Comparison of ENCODE assay signal across 7 mouse cellular contexts in genomic region chr15:99370259-99370691, GRCm38 (mm10). TPM values are rescaled to one million over a fixed set of nuclear protein-coding genes. Genes with fewer than 3 reads are reported as not detected.
A peak's percentile ranks its signal among the peaks of the same experiment; 100 is the strongest.
DNase-seq lines count a peak whose midpoint lies in the region; ATAC-seq and TF ChIP-seq lines count a peak whose summit lies in the region.

TSS of gene Fmnl3 (minus strand) at chr15:99370482.

- under 1% methylated on average over 48 of the region's 48 CpGs for WGBS in embryonic facial prominence, embryonic 13.5 days
- WGBS in limb, embryonic 11.5 days: under 1% methylated on average over 30 of the region's 48 CpGs
- under 1% methylated on average over 48 of the region's 48 CpGs for WGBS in midbrain, embryonic 13.5 days
- WGBS in small intestine, adult 2 months: 2% methylated on average over 48 of the region's 48 CpGs

- peak; percentile 54 for TF ChIP-seq POLR2A in small intestine, adult 2 months (IDR thresholded peaks at IDR 0.05; ENCODE audit: low read depth, low read length)

- H3K4me1 ChIP-seq in embryonic facial prominence, embryonic 13.5 days: peaks cover 16% of the 10 kb centered on the region
- H3K4me1 ChIP-seq in limb, embryonic 11.5 days (ENCODE audit: control insufficient read depth, insufficient read depth, low read length): peaks cover 12% of the 10 kb centered on the region
- peaks cover 17% of the 10 kb centered on the region for H3K4me1 ChIP-seq in midbrain, embryonic 13.5 days (replicated peaks)
- H3K4me1 ChIP-seq in small intestine, adult 2 months (ENCODE audit: control insufficient read depth, insufficient read depth, insufficient read length, low read length): peaks cover 2% of the 10 kb centered on the region; the same call in 1 of the 2 replicates

- peak; percentile 64 for TF ChIP-seq CTCF in small intestine, adult 2 months (IDR thresholded peaks at IDR 0.05; ENCODE audit: extremely low read depth, insufficient read length, insufficient replicate concordance, low read depth, low read length)

- peak; percentile 95 for ATAC-seq in embryonic facial prominence, embryonic 13.5 days (ENCODE audit: insufficient number of reproducible peaks, insufficient read depth, low FRiP score, low TSS enrichment, low read depth)
- ATAC-seq in limb, embryonic 11.5 days (ENCODE audit: insufficient number of reproducible peaks, low FRiP score, low TSS enrichment, low read depth): peak; percentile 95
- ATAC-seq in midbrain, embryonic 13.5 days: peak; percentile 97

- peak; percentile 97 to 98 for DNase-seq in adrenal gland, postnatal 4 days (ENCODE audit: low spot score in 2 of 2)
- peak; percentile 96 to 99 for DNase-seq in heart, adult 18-20 months
- DNase-seq in kidney, adult 18-20 months: peak; percentile 98
- DNase-seq in limb, embryonic 11.5 days (ENCODE audit: low spot score): peak; percentile 99

- peak within 1 kb of the TSS; percentile 62 for H3K4me2 ChIP-seq in embryonic facial prominence, embryonic 13.5 days
- H3K4me2 ChIP-seq in limb, embryonic 11.5 days (ENCODE audit: low read depth, severe bottlenecking): peak within 1 kb of the TSS; percentile 39
- H3K4me2 ChIP-seq in midbrain, embryonic 13.5 days (replicated peaks): peak within 1 kb of the TSS; percentile 74

- H3K27ac ChIP-seq in embryonic facial prominence, embryonic 13.5 days: peak within 1 kb of the TSS; percentile 96
- H3K27ac ChIP-seq in limb, embryonic 11.5 days (replicated peaks; ENCODE audit: low read depth, low read length): peak within 1 kb of the TSS; percentile 95
- H3K27ac ChIP-seq in midbrain, embryonic 13.5 days: peak within 1 kb of the TSS; percentile 82
- H3K27ac ChIP-seq in small intestine, adult 2 months (ENCODE audit: insufficient read depth, low read depth, low read length): no peak within 1 kb of the TSS

- H3K9me3 ChIP-seq in embryonic facial prominence, embryonic 13.5 days: no peaks in the 10 kb centered on the region
- H3K9me3 ChIP-seq in limb, embryonic 11.5 days (ENCODE audit: control insufficient read depth, low read length): no peaks in the 10 kb centered on the region
- H3K9me3 ChIP-seq in midbrain, embryonic 13.5 days: no peaks in the 10 kb centered on the region

- no peaks in the 10 kb centered on the region for H3K36me3 ChIP-seq in embryonic facial prominence, embryonic 13.5 days
- H3K36me3 ChIP-seq in limb, embryonic 11.5 days (ENCODE audit: control insufficient read depth, insufficient read depth, low read length): no peaks in the 10 kb centered on the region
- no peaks in the 10 kb centered on the region for H3K36me3 ChIP-seq in midbrain, embryonic 13.5 days
- H3K36me3 ChIP-seq in small intestine, adult 2 months (ENCODE audit: control insufficient read depth, insufficient read depth, low read length): no peaks in the 10 kb centered on the region

- H3K9ac ChIP-seq in embryonic facial prominence, embryonic 13.5 days: peak within 1 kb of the TSS; percentile 85
- peak within 1 kb of the TSS; percentile 92 for H3K9ac ChIP-seq in limb, embryonic 11.5 days (ENCODE audit: low read length)
- peak within 1 kb of the TSS; percentile 86 for H3K9ac ChIP-seq in midbrain, embryonic 13.5 days (replicated peaks)

- H3K4me3 ChIP-seq in embryonic facial prominence, embryonic 13.5 days: peak within 1 kb of the TSS; percentile 82
- H3K4me3 ChIP-seq in limb, embryonic 11.5 days (ENCODE audit: low read depth, low read length): peak within 1 kb of the TSS; percentile 83
- peak within 1 kb of the TSS; percentile 82 for H3K4me3 ChIP-seq in midbrain, embryonic 13.5 days (replicated peaks)
- H3K4me3 ChIP-seq in small intestine, adult 2 months (ENCODE audit: low read depth, low read length): peak within 1 kb of the TSS; percentile 69

- H3K27me3 ChIP-seq in embryonic facial prominence, embryonic 13.5 days: no peaks in the 10 kb centered on the region
- H3K27me3 ChIP-seq in limb, embryonic 11.5 days (ENCODE audit: control insufficient read depth, insufficient read depth, low read length): no peaks in the 10 kb centered on the region
- peaks cover 15% of the 10 kb centered on the region for H3K27me3 ChIP-seq in midbrain, embryonic 13.5 days
- peaks cover 14% of the 10 kb centered on the region; the same call in 1 of the 2 replicates for H3K27me3 ChIP-seq in small intestine, adult 2 months (ENCODE audit: control insufficient read depth, insufficient read depth, low read length)

RNA-seq across cellular contexts. Expression of gene Fmnl3, which starts in this region (rescaled TPM):
- 10 to 100 TPM; 41.0 to 45.6 TPM for total RNA-seq in adrenal gland, postnatal 4 days (2021)
- 29.0 and 29.5 TPM in 2 replicates for polyA plus RNA-seq in embryonic facial prominence, embryonic 13.5 days (2015; fragmentation: Nextera tagmentation; extraction: Ambion mirVana)
- total RNA-seq in heart, adult 18-20 months (2021): 10 to 100 TPM; 13.4 to 14.8 TPM
- polyA plus RNA-seq in limb, embryonic 11.5 days (2014; fragmentation: Nextera tagmentation; extraction: Ambion mirVana): 26.8 and 31.7 TPM in 2 replicates
- 8.5 and 8.7 TPM in 2 replicates for polyA plus RNA-seq in midbrain, embryonic 13.5 days (2015; fragmentation: Nextera tagmentation; extraction: Ambion mirVana)
- polyA plus RNA-seq in small intestine, adult 2 months (2012; rRNA removed): 4.2 and 8.2 TPM in 2 replicates
